Mouse (Mus musculus) G1E (cell line): ENCODE results near the gene Kdm1b. TPM values are rescaled to one million over a fixed set of nuclear protein-coding genes. Genes with fewer than 3 reads are reported as not detected.

Experiments used
- ATAC-seq: 2 replicates; pipeline ENCODE4 v1.8.0; 2016; ENCODE audit warnings: mild to moderate bottlenecking; ENCODE audit not compliant: insufficient number of reproducible peaks, poor library complexity, low FRiP score, severe bottlenecking; ENCODE audit errors: extremely low read depth
- DNase-seq: peaks from one replicate; pipeline ENCODE4 v3.0.0; 2012; ENCODE audit warnings: low spot score
- H3K27me3 ChIP-seq: 2 replicates; pipeline ENCODE4 v1.6.1; 2012; ENCODE audit warnings: mild to moderate bottlenecking, low read length, inconsistent platforms; ENCODE audit not compliant: insufficient read depth
- H3K36me3 ChIP-seq: replicated peaks from 2 replicates; pipeline ENCODE3; 2012; ENCODE audit warnings: mild to moderate bottlenecking, inconsistent platforms
- H3K4me1 ChIP-seq: 2 replicates; pipeline ENCODE4 v1.6.1; 2012; ENCODE audit warnings: low read depth, low read length, inconsistent platforms, mixed read lengths; ENCODE audit not compliant: insufficient read depth
- H3K4me3 ChIP-seq: 2 replicates; pipeline ENCODE4 v1.5.1; 2012; ENCODE audit warnings: low read depth, mild to moderate bottlenecking, inconsistent platforms, low read length, moderate library complexity, mixed read lengths
- H3K9me3 ChIP-seq: replicated peaks from 2 replicates; pipeline ENCODE4 v1.6.1; 2012; ENCODE audit warnings: inconsistent platforms
- CTCF ChIP-seq: IDR thresholded peaks from 2 replicates; pipeline ENCODE4 v1.5.1; 2012; ENCODE audit warnings: low read depth, low read length, inconsistent platforms, mixed read lengths
- GATA1 ChIP-seq: IDR thresholded peaks from 2 replicates; pipeline ENCODE4 v1.6.1; 2012; ENCODE audit warnings: borderline replicate concordance, low read length, inconsistent platforms, mixed read lengths
- GATA2 ChIP-seq: IDR thresholded peaks from 2 replicates; pipeline ENCODE4 v1.6.1; 2012; ENCODE audit warnings: low read depth, low read length, inconsistent platforms, borderline replicate concordance
- POLR2AphosphoS5 ChIP-seq: IDR thresholded peaks from 2 replicates; pipeline ENCODE4 v1.6.1; 2012; ENCODE audit warnings: low read depth, low read length, inconsistent platforms; ENCODE audit not compliant: insufficient replicate concordance
- TAL1 ChIP-seq: conservative IDR thresholded peaks from 2 replicates; pipeline ENCODE4 v1.6.1; 2012; ENCODE audit warnings: low read depth, low read length, inconsistent platforms, mixed read lengths
- polyA plus RNA-seq: library from polyadenylated mRNA; stranded (reverse); fragments of >175 nt; gene quantifications from 2 replicates; pipeline ENCODE4 v1.2.3, GENCODE M21; 2012
- total RNA-seq, 2 experiments: library from RNA; stranded (forward) in 1 of 2; stranded (reverse) in 1 of 2; fragments of 200-1000 nt in 1 of 2; fragments of >200 nt in 1 of 2; fragmentation: Nextera tagmentation in 1 of 2; gene quantifications; 2 replicates each; pipeline ENCODE4 v1.2.3; 2014 to 2017

The Kdm1b gene
- total and polyA plus RNA-seq, 3 experiments: 2.6 to 15.2 (median 9.3) TPM

GRCm38 (mm10) chr13:47078799-47079198 lies 35.5 kb downstream of the Kdm1b start:
- no peak; the same call in 1 of the 2 replicates for ATAC-seq
- DNase-seq: no peak
- Histone ChIP-seq H3K36me3 (peaks cover 80% of the 10 kb centered on the region), H3K27me3 (no peaks in the 10 kb centered on the region), H3K9me3 (no peaks in the 10 kb centered on the region), H3K4me3 (no peak overlapping the region), H3K4me1 (no peaks in the 10 kb centered on the region)
- TF ChIP-seq CTCF (0 out of 2 replicates have a peak, but pooled peaks have one; percentile 12), TAL1 (no peak), POLR2AphosphoS5 (no peak), GATA1 (no peak)

DNA sequence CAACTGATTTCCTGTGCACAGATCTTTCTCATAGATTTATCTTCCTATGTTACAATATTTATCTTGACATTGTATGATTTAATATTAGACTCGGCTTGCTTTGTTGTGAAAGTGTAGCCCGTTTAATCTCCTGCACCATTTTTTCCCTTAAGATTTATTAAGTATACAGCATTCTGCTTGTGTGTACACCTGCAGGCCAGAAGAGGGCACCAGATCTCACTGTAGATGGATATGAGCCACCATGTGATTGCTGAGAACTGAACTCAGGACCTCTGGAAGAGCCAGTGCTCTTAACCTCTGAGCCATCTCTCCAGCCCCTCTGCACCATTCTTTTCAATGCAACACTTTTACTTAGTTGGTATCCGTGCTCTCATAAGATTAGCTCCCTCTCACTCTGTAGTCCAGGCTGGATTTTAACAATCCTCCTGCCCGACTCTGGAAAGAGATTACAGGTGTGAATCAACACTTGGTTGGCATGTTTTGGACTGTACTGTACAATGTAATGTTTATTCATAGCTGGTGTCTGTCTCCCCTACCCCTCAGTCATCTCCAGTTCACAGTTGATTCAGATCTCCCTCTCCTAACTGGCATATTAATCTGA lies 37.7 kb downstream of the Kdm1b start:
- Histone ChIP-seq H3K27me3 (no peaks in the 10 kb centered on the region), H3K9me3 (no peaks in the 10 kb centered on the region), H3K4me3 (no peak overlapping the region), H3K4me1 (no peaks in the 10 kb centered on the region), H3K36me3 (peaks cover 74% of the 10 kb centered on the region)
- TF ChIP-seq GATA1 (no peak), TAL1 (no peak), GATA2 (no peak), POLR2AphosphoS5 (no peak), CTCF (no peak)
- ATAC-seq (no peak), DNase-seq (no peak)

GRCm38 (mm10) chr13:47088433-47088832 lies 45.1 kb downstream of the Kdm1b start:
- no peaks in the 10 kb centered on the region for H3K27me3 ChIP-seq
- peaks cover 6% of the 10 kb centered on the region; the same call in 1 of the 2 replicates for H3K4me1 ChIP-seq
- no peaks in the 10 kb centered on the region for H3K9me3 ChIP-seq
- DNase-seq (no peak), ATAC-seq (no peak)
- peaks cover 80% of the 10 kb centered on the region for H3K36me3 ChIP-seq
- TF ChIP-seq POLR2AphosphoS5: no peak
- no peak for TF ChIP-seq GATA2
- TF ChIP-seq GATA1: no peak
- TF ChIP-seq CTCF: no peak
- no peak for TF ChIP-seq TAL1
- no peak overlapping the region for H3K4me3 ChIP-seq

DNA sequence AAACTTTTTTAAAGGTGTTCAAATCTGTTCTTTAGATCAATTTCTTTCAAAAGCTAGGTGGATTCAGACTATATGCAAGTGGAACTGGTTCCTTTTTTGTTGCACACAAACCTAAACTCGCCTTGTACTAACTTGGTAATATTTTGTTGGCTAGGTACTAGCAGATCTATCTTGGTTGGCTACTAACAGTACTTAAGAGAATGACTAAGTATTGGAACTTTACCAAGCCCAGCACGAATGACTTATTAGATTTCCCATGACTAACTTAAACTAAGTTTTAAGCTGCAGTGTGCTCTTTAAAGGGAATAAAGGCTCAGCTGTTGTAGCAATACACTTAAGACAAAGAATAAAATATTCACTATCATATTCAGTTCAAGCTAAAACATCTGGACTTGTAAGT lies 46.0 kb downstream of the Kdm1b start:
- Histone ChIP-seq H3K4me1 (peaks cover 10% of the 10 kb centered on the region; the same call in 1 of the 2 replicates), H3K9me3 (no peaks in the 10 kb centered on the region), H3K36me3 (peaks cover 86% of the 10 kb centered on the region), H3K27me3 (no peaks in the 10 kb centered on the region), H3K4me3 (no peak overlapping the region)
- TF ChIP-seq POLR2AphosphoS5 (no peak), TAL1 (no peak), CTCF (no peak), GATA2 (no peak), GATA1 (no peak)
- ATAC-seq (no peak), DNase-seq (no peak)

GRCm38 (mm10) chr13:47093791-47094190 lies 50.5 kb downstream of the Kdm1b start:
- H3K4me1 ChIP-seq: peaks cover 31% of the 10 kb centered on the region; the same call in 1 of the 2 replicates
- DNase-seq: no peak
- no peak overlapping the region for H3K4me3 ChIP-seq
- peaks cover 91% of the 10 kb centered on the region for H3K36me3 ChIP-seq
- ATAC-seq: no peak
- H3K9me3 ChIP-seq: no peaks in the 10 kb centered on the region
- TF ChIP-seq POLR2AphosphoS5: no peak
- no peak for TF ChIP-seq TAL1
- TF ChIP-seq CTCF: no peak
- TF ChIP-seq GATA2: no peak
- no peak for TF ChIP-seq GATA1
- H3K27me3 ChIP-seq: no peaks in the 10 kb centered on the region

DNA sequence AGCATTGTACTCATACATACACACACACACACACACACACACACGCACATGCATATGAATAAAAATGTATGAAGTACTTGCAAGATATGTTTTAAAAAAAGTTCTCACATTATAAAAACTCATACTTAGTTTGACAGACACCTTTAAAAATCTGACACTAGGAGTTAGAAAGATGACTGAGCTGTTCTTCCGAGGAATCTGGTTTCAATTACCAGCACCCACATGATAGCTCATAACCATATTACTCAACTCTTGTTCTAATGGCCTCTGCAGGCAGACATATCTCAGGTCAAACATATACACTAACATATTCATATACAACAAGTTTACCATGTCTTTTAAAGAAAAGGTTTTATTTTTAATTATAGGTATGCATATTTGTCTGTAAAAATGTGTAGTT lies 53.3 kb downstream of the Kdm1b start:
- Histone ChIP-seq H3K4me1 (peaks cover 38% of the 10 kb centered on the region), H3K36me3 (peaks cover 80% of the 10 kb centered on the region), H3K9me3 (no peaks in the 10 kb centered on the region), H3K27me3 (no peaks in the 10 kb centered on the region), H3K4me3 (no peak overlapping the region)
- TF ChIP-seq TAL1: no peak
- no peak for TF ChIP-seq GATA1
- TF ChIP-seq POLR2AphosphoS5: no peak
- ATAC-seq (no peak), DNase-seq (no peak)

GRCm38 (mm10) chr13:47099265-47099664 lies 56.0 kb downstream of the Kdm1b start:
- DNase-seq (no peak), ATAC-seq (no peak)
- Histone ChIP-seq H3K4me1 (peaks cover 46% of the 10 kb centered on the region), H3K27me3 (no peaks in the 10 kb centered on the region), H3K9me3 (no peaks in the 10 kb centered on the region), H3K4me3 (no peak overlapping the region), H3K36me3 (peaks cover 72% of the 10 kb centered on the region)
- TF ChIP-seq POLR2AphosphoS5 (no peak), CTCF (no peak), GATA2 (no peak), GATA1 (no peak), TAL1 (no peak)
